Mouse (Mus musculus) CH12.LX (cell line): Measurements from ENCODE around the gene Tmem204. TPM values are rescaled to one million over a fixed set of nuclear protein-coding genes. Genes with fewer than 3 reads are reported as not detected.
A peak's percentile ranks its signal among the peaks of the same experiment; 100 is the strongest.

Experiments
- DNase-seq: peaks from one replicate; pipeline ENCODE4 v3.0.0-alpha.2; 2013; ENCODE audit errors: extremely low read depth
- H3K27ac ChIP-seq: 2 replicates; pipeline ENCODE4 v1.5.1; 2012; ENCODE audit warnings: low read depth, mild to moderate bottlenecking, control low read depth, moderate library complexity; ENCODE audit not compliant: insufficient read depth
- H3K27me3 ChIP-seq: replicated peaks from 2 replicates; pipeline ENCODE3; 2012; ENCODE audit warnings: inconsistent platforms
- H3K36me3 ChIP-seq, 2 experiments: replicated peaks in 1 of 2; 2 replicates each; pipeline versions ENCODE3 to v1.6.1; 2012; ENCODE audit warnings: inconsistent platforms in 1 of 2, low read length in 1 of 2, mild to moderate bottlenecking in 1 of 2, mixed read lengths in 1 of 2, moderate library complexity in 1 of 2; ENCODE audit not compliant: control insufficient read depth in 1 of 2, insufficient read depth in 1 of 2
- H3K4me1 ChIP-seq, 2 experiments: 2 replicates each; pipeline ENCODE4 v1.6.1; 2012; ENCODE audit warnings: inconsistent platforms in 1 of 2, moderate library complexity in 1 of 2; ENCODE audit not compliant: insufficient read depth in 2 of 2, control insufficient read depth in 1 of 2
- H3K4me2 ChIP-seq: 2 replicates; pipeline ENCODE4 v1.6.1; 2012; ENCODE audit warnings: low read depth, mild to moderate bottlenecking, control low read depth; ENCODE audit not compliant: poor library complexity, insufficient read depth, severe bottlenecking
- H3K4me3 ChIP-seq, 3 experiments: fragments of 150-350 bp in 1 of 3; sonication (generic) in 1 of 3; replicated peaks in 1 of 3; 2 replicates each; pipeline versions ENCODE3 to v1.5.1; 2011 to 2012; ENCODE audit warnings: low read depth in 2 of 3, low read length in 2 of 3, mild to moderate bottlenecking in 2 of 3, moderate library complexity in 2 of 3, control low read depth in 1 of 3, improper control_type of control experiment in 1 of 3, inconsistent platforms in 1 of 3, mixed read lengths in 1 of 3; ENCODE audit not compliant: poor library complexity in 1 of 3
- H3K79me2 ChIP-seq: replicated peaks from 2 replicates; pipeline ENCODE4 v1.6.1; 2012; ENCODE audit warnings: mild to moderate bottlenecking, moderate library complexity; ENCODE audit not compliant: control insufficient read depth, poor library complexity, insufficient read depth, severe bottlenecking; ENCODE audit errors: extremely low read depth
- H3K9ac ChIP-seq: 2 replicates; pipeline ENCODE4 v1.6.1; 2012; ENCODE audit warnings: low read depth, mild to moderate bottlenecking, control low read depth, moderate library complexity; ENCODE audit not compliant: insufficient read depth
- H3K9me3 ChIP-seq: replicated peaks from 2 replicates; pipeline ENCODE3; 2012; ENCODE audit warnings: low read length, inconsistent platforms, mixed read lengths
- CTCF ChIP-seq, 2 experiments: IDR thresholded peaks in 1 of 2; conservative IDR thresholded peaks in 1 of 2; 2 replicates each; pipeline ENCODE4 v1.5.1; 2011 to 2012; ENCODE audit warnings: low read depth in 2 of 2, low read length in 2 of 2, improper control_type of control experiment in 1 of 2, inconsistent platforms in 1 of 2, mild to moderate bottlenecking in 1 of 2, moderate library complexity in 1 of 2
- GABPA ChIP-seq: IDR thresholded peaks from 2 replicates; pipeline ENCODE4 v1.6.1; 2012; ENCODE audit warnings: low read depth, low read length, improper control_type of control experiment, inconsistent platforms; ENCODE audit not compliant: insufficient replicate concordance
- IRF4 ChIP-seq: IDR thresholded peaks from 2 replicates; pipeline ENCODE4 v1.6.1; 2014; ENCODE audit warnings: low read depth, mild to moderate bottlenecking, inconsistent platforms, low read length, improper control_type of control experiment
- KAT2A ChIP-seq: IDR thresholded peaks from 2 replicates; pipeline ENCODE4 v1.6.1; 2012; ENCODE audit warnings: low read length, improper control_type of control experiment, inconsistent platforms; ENCODE audit not compliant: insufficient replicate concordance
- MYC ChIP-seq: IDR thresholded peaks from 2 replicates; pipeline ENCODE4 v1.6.1; 2011; ENCODE audit warnings: low read depth, mild to moderate bottlenecking, improper control_type of control experiment, low read length
- PAX5 ChIP-seq: IDR thresholded peaks from 2 replicates; pipeline ENCODE4 v1.6.1; 2012; ENCODE audit warnings: low read length, inconsistent platforms, mixed read lengths
- POLR2AphosphoS2 ChIP-seq: IDR thresholded peaks from 2 replicates; pipeline ENCODE4 v1.6.1; 2011; ENCODE audit warnings: low read depth, low read length, improper control_type of control experiment
- RAD21 ChIP-seq: IDR thresholded peaks from 2 replicates; pipeline ENCODE4 v1.6.1; 2011; ENCODE audit warnings: low read depth, mild to moderate bottlenecking, low read length, improper control_type of control experiment, moderate library complexity
- SMC3 ChIP-seq: IDR thresholded peaks from 2 replicates; pipeline ENCODE4 v1.6.1; 2011; ENCODE audit warnings: low read depth, low read length, improper control_type of control experiment
- ZMIZ1 ChIP-seq: IDR thresholded peaks from 2 replicates; pipeline ENCODE4 v1.6.1; 2012; ENCODE audit warnings: low read depth, mild to moderate bottlenecking, inconsistent platforms, low read length, improper control_type of control experiment
- dilution Hi-C: fragments of 300-500 bp; cut with MboI; formaldehyde crosslinking; loops from 2 replicates; pipeline ENCODE4 v1.14.3; 2020; ENCODE audit warnings: low sequenced_read_pairs; ENCODE audit not compliant: extremely low pct_unique_long_range_greater_than_20kb, extremely low pct_ligation_motif_present
- in situ Hi-C: fragments of 300-500 bp; cut with MboI; formaldehyde crosslinking; loops from 3 replicates; pipeline ENCODE4 v1.14.3; 2019; ENCODE audit warnings: low sequenced_read_pairs, low pct_ligation_motif_present, low pct_unique_long_range_greater_than_20kb, mixed read lengths
- polyA plus RNA-seq: library from polyadenylated mRNA; unstranded; fragments of >175 nt; gene quantifications from 2 replicates; pipeline ENCODE4 v1.2.1, GENCODE M21; 2012; ENCODE audit warnings: low read depth; ENCODE audit not compliant: insufficient read length
- total RNA-seq, 2 experiments: library from RNA; depleted of rRNA; stranded (reverse); fragments of 300-350 nt in 1 of 2; fragments of >200 nt in 1 of 2; gene quantifications; 2 replicates each; pipeline ENCODE4 v1.2.3; 2012 to 2014

Gene Tmem204
- total and polyA plus RNA-seq, 3 experiments, result 1.9 TPM; not detected in 2

DNA sequence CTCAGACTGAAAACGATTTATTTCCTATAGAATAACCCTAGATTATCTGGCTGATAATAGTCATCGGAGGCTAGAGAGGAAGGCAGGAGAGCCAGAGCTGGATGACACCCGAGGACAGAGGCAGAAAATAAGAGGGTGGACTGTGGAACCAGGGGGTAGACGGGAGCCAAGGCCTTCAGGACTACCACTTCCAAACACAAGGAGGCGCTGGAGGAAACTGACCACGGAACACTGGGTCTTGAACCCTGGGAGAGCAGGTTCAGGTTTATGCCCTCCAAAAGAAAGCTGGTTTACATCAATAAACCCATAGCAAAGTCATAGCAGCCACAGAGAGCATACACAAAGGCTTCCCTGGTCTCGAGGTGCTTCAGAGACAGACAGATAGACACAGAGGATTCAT lies 40.6 kb upstream of the Tmem204 start:
- Histone ChIP-seq H3K9ac (no peak overlapping the region), H3K36me3 (no peaks in the 10 kb centered on the region), H3K4me2 (no peak overlapping the region), H3K4me1 (peaks cover 0 to 3% of the 10 kb centered on the region in 2 experiments; a peak in 1 of 4 replicates), H3K9me3 (no peaks in the 10 kb centered on the region), H3K27me3 (peaks cover 82% of the 10 kb centered on the region), H3K79me2 (no peaks in the 10 kb centered on the region), H3K27ac (no peak overlapping the region), H3K4me3 (no peak overlapping the region)
- DNase-seq, result peak; percentile 40
- in situ Hi-C loops (no loop called here), dilution Hi-C loops (no loop called here)
- TF ChIP-seq ZMIZ1, result no peak
- TF ChIP-seq SMC3, result peak; percentile 70
- peak; percentile 19 to 71; a peak in 2 of 4 replicates for TF ChIP-seq CTCF (conservative IDR thresholded peaks at IDR 0.05 in 1 of 2, IDR thresholded peaks at IDR 0.05 in 1 of 2; ENCODE audit: low read depth in 2 of 2, low read length in 2 of 2)
- no peak for TF ChIP-seq MYC
- TF ChIP-seq RAD21, result peak; percentile 43
- TF ChIP-seq, all 38 proteins: peak for 3

DNA sequence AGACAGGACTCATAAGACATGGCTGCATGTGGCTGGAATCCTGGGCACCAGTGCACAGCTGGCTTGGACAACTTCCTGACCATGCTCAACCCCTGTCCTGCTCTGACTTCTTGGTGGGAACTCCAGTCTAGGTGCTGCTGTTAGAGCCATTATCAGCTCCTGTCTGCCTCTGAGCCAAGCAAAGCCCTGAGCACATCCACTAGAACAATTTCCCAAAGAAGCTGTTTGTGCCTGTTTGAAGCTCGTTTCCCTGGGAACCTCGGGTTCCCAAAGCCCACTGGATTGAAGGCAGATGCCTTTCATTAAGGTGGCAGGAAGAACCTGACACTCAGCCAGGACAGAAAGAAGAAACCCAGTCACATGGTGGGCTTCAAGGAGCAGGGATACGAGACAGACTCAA lies 37.0 kb upstream of the Tmem204 start, which contains the start of gene Ptx4:
Gene Ptx4 (plus strand): TSS at position 355 of the 400 bp plus-strand sequence.
- Histone ChIP-seq H3K79me2 (no peaks in the 10 kb centered on the region), H3K27me3 (peaks cover 75% of the 10 kb centered on the region), H3K27ac (no peak within 1 kb of the TSS), H3K36me3 (no peaks in the 10 kb centered on the region), H3K9me3 (no peaks in the 10 kb centered on the region), H3K9ac (no peak within 1 kb of the TSS), H3K4me1 (peaks cover 2 to 6% of the 10 kb centered on the region in 2 experiments; a peak in 3 of 4 replicates), H3K4me2 (no peak within 1 kb of the TSS), H3K4me3 (no peak within 1 kb of the TSS)
- DNase-seq, result no peak
- TF ChIP-seq PAX5, result no peak
- no peak for TF ChIP-seq GABPA
- in situ Hi-C loops (no loop called here), dilution Hi-C loops (no loop called here)

DNA sequence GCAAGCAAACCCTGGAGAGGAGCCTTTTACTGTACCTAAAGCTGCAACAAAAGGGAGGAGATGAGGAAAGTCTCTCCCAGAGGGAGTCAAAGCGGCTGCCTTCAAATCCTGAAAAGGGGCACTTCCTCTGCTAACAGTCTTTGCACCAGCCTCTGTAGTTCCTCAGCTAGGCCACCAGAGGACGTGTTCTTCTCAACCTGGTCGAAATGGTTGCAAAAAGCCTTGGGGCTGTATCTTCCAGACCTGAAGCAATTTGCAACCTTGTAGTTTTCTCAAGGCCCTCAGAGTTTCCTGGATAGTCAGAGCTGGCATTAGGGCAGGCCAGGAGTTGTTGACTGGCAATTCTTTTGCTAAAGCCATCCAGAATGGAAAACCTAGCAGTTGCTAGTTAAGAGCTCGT lies 33.9 kb upstream of the Tmem204 start:
- peaks cover 2 to 30% of the 10 kb centered on the region in 2 experiments; a peak in 3 of 4 replicates for H3K4me1 ChIP-seq
- in situ Hi-C loops (no loop called here), dilution Hi-C loops (no loop called here)
- H3K4me2 ChIP-seq, result no peak overlapping the region
- no peak for TF ChIP-seq POLR2AphosphoS2
- peak; percentile 48 to 53; a peak in 3 of 4 replicates for TF ChIP-seq CTCF (conservative IDR thresholded peaks at IDR 0.05 in 1 of 2, IDR thresholded peaks at IDR 0.05 in 1 of 2; ENCODE audit: low read depth in 2 of 2, low read length in 2 of 2)
- no peak for TF ChIP-seq IRF4
- TF ChIP-seq SMC3, result peak; percentile 32; the same call in 1 of the 2 replicates
- no peak for TF ChIP-seq KAT2A
- TF ChIP-seq RAD21, result peak; percentile 29
- peaks cover 0 to 20% of the 10 kb centered on the region in 2 experiments for H3K36me3 ChIP-seq
- peaks cover 48% of the 10 kb centered on the region for H3K27me3 ChIP-seq
- no peak overlapping the region for H3K9ac ChIP-seq
- no peak overlapping the region for H3K4me3 ChIP-seq
- no peaks in the 10 kb centered on the region for H3K9me3 ChIP-seq
- peak; percentile 28 for DNase-seq
- no peak overlapping the region for H3K27ac ChIP-seq
- no peaks in the 10 kb centered on the region for H3K79me2 ChIP-seq
